Mouse (Mus musculus): ENCODE measurements around the gene Plekhj1. TPM values are rescaled to one million over a fixed set of nuclear protein-coding genes. Genes with fewer than 3 reads are reported as not detected.
A peak's percentile ranks its signal among the peaks of the same experiment; 100 is the strongest.

Plekhj1 gene
- polyA plus RNA-seq, 1 experiment from 2014 or later, result 75.4 TPM

DNA sequence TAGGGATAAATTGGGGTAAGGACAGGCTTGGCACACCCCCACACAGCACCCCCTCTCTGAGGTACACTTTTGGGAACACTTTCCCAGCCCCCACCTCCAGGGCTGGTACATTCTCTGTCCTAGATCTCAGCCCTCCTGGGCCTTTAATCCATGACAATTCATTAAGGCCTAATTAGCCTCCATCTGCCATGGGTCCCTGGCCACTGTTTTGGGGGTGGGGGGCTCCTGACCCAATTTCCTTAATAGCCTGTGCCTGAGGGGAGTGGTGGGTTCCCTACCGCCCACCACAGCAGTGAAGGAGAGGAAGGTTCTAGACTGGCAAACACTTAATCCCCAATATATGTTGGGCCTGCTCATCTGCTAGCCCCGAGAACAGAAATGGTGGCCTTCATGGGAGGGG lies 43.3 kb upstream of the Plekhj1 start:
- no peak overlapping the region for H3K4me2 ChIP-seq (ENCODE audit: low read length)
- no peaks in the 10 kb centered on the region for H3K9me3 ChIP-seq (ENCODE audit: control insufficient read depth, low read length)
- no peaks in the 10 kb centered on the region for H3K36me3 ChIP-seq (ENCODE audit: control insufficient read depth, insufficient read depth, low read length)
- no peak for ATAC-seq (ENCODE audit: insufficient number of reproducible peaks, insufficient read depth, low FRiP score, low read depth)
- H3K27ac ChIP-seq (replicated peaks in 1 of 2; ENCODE audit: control insufficient read depth in 1 of 2, insufficient read depth in 1 of 2, low read depth in 2 of 2, low read length in 2 of 2), result no peak overlapping the region
- no peak overlapping the region for H3K4me3 ChIP-seq (ENCODE audit: control insufficient read depth in 1 of 2, insufficient read depth in 1 of 2, low read depth in 1 of 2, low read length in 2 of 2)
- peaks cover 15 to 29% of the 10 kb centered on the region in 2 experiments for H3K4me1 ChIP-seq (ENCODE audit: control insufficient read depth in 2 of 2, insufficient read depth in 2 of 2, low read length in 2 of 2)
- WGBS, result 88% methylated on average over 2 of the region's 2 CpGs
- H3K27me3 ChIP-seq (ENCODE audit: control insufficient read depth, insufficient read depth, low read length), result peaks cover 46% of the 10 kb centered on the region
- H3K9ac ChIP-seq (ENCODE audit: low read length), result no peak overlapping the region

DNA sequence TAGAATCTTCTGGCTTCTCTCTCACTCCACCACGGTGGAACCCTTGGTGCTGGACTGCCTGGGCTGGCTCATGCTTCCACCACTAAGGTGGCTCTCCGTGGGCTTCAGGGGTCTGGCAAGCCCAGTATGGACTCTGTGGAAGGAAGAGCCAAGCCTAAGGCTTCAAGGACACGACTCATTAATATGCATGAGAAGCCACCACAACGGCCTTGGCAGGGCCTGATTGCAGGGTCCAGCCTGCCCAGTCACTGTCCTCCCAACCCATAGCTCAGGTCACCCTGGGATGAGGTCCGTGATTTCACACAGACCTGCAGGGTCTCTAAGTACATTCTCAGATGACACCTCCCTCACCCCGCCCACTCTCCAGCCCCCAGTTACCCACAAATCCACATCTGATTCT lies 41.4 kb upstream of the Plekhj1 start:
- Histone ChIP-seq H3K4me1 (ENCODE audit: control insufficient read depth in 2 of 2, insufficient read depth in 2 of 2, low read length in 2 of 2) (peaks cover 20 to 36% of the 10 kb centered on the region in 2 experiments), H3K9me3 (ENCODE audit: control insufficient read depth, low read length) (0 out of 2 replicates have a peak, but pooled peaks cover 3% of the 10 kb centered on the region), H3K4me2 (ENCODE audit: low read length) (no peak overlapping the region), H3K27me3 (ENCODE audit: control insufficient read depth, insufficient read depth, low read length) (peaks cover 58% of the 10 kb centered on the region), H3K27ac (replicated peaks in 1 of 2; ENCODE audit: control insufficient read depth in 1 of 2, insufficient read depth in 1 of 2, low read depth in 2 of 2, low read length in 2 of 2) (no peak overlapping the region), H3K4me3 (ENCODE audit: control insufficient read depth in 1 of 2, insufficient read depth in 1 of 2, low read depth in 1 of 2, low read length in 2 of 2) (no peak overlapping the region), H3K36me3 (ENCODE audit: control insufficient read depth, insufficient read depth, low read length) (no peaks in the 10 kb centered on the region), H3K9ac (ENCODE audit: low read length) (no peak overlapping the region)
- ATAC-seq (ENCODE audit: insufficient number of reproducible peaks, insufficient read depth, low FRiP score, low read depth), result no peak
- WGBS, result 55% methylated on average over 6 of the region's 6 CpGs

- H3K4me3 ChIP-seq (ENCODE audit: control insufficient read depth in 1 of 2, insufficient read depth in 1 of 2, low read depth in 1 of 2, low read length in 2 of 2), result no peak overlapping the region
- H3K4me1 ChIP-seq (ENCODE audit: control insufficient read depth in 2 of 2, insufficient read depth in 2 of 2, low read length in 2 of 2), result peaks cover 21 to 28% of the 10 kb centered on the region in 2 experiments
- 0 out of 2 replicates have a peak, but pooled peaks cover 6% of the 10 kb centered on the region for H3K9me3 ChIP-seq (ENCODE audit: control insufficient read depth, low read length)
- H3K27me3 ChIP-seq (ENCODE audit: control insufficient read depth, insufficient read depth, low read length), result peaks cover 58% of the 10 kb centered on the region
- no peaks in the 10 kb centered on the region for H3K36me3 ChIP-seq (ENCODE audit: control insufficient read depth, insufficient read depth, low read length)
- 63% methylated on average over 2 of the region's 2 CpGs for WGBS
- H3K27ac ChIP-seq (replicated peaks in 1 of 2; ENCODE audit: control insufficient read depth in 1 of 2, insufficient read depth in 1 of 2, low read depth in 2 of 2, low read length in 2 of 2), result peak overlapping the region; percentile 54 to 62
- ATAC-seq (ENCODE audit: insufficient number of reproducible peaks, insufficient read depth, low FRiP score, low read depth), result no peak
- H3K9ac ChIP-seq (ENCODE audit: low read length), result 0 out of 2 replicates have a peak overlapping the region, but pooled peaks have one; percentile 0
- no peak overlapping the region for H3K4me2 ChIP-seq (ENCODE audit: low read length)
Observed at GRCm38 (mm10) chr10:80838346-80838912, 40.0 kb upstream of the Plekhj1 start.

DNA sequence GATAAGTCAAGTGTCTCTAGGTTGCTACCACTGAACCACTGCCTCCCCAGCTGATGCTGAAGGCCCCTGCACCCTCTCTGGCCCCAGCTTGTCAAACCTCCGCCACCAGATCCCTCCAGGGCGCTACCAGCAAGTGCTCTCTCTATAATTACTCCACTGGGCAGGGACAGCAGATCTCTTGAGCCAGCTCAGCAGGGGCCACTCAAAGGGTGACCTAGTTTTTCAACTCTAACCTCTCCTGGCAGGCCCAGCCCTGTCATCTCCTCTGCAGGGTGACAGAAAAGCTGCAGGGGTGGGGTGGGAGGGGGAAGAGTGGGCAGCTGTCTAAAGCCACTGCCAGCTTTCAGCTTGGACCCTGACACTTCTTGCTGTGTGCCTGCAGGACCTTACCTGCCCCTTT lies 39.4 kb upstream of the Plekhj1 start:
- H3K9me3 ChIP-seq (ENCODE audit: control insufficient read depth, low read length), result 0 out of 2 replicates have a peak, but pooled peaks cover 6% of the 10 kb centered on the region
- peak overlapping the region; percentile 9; the same call in 1 of the 2 replicates for H3K4me2 ChIP-seq (ENCODE audit: low read length)
- peak overlapping the region; percentile 54 to 62 for H3K27ac ChIP-seq (replicated peaks in 1 of 2; ENCODE audit: control insufficient read depth in 1 of 2, insufficient read depth in 1 of 2, low read depth in 2 of 2, low read length in 2 of 2)
- H3K4me1 ChIP-seq (ENCODE audit: control insufficient read depth in 2 of 2, insufficient read depth in 2 of 2, low read length in 2 of 2), result peaks cover 21 to 26% of the 10 kb centered on the region in 2 experiments
- H3K9ac ChIP-seq (ENCODE audit: low read length), result 0 out of 2 replicates have a peak overlapping the region, but pooled peaks have one; percentile 0
- ATAC-seq (ENCODE audit: insufficient number of reproducible peaks, insufficient read depth, low FRiP score, low read depth), result peak; percentile 13; the same call in 1 of the 2 replicates
- WGBS, result 13% methylated on average over 2 of the region's 2 CpGs
- peaks cover 56% of the 10 kb centered on the region for H3K27me3 ChIP-seq (ENCODE audit: control insufficient read depth, insufficient read depth, low read length)
- H3K4me3 ChIP-seq (ENCODE audit: control insufficient read depth in 1 of 2, insufficient read depth in 1 of 2, low read depth in 1 of 2, low read length in 2 of 2), result no peak overlapping the region
- H3K36me3 ChIP-seq (ENCODE audit: control insufficient read depth, insufficient read depth, low read length), result no peaks in the 10 kb centered on the region

GRCm38 (mm10) chr10:80836949-80837379 lies 38.5 kb upstream of the Plekhj1 start:
- peaks cover 21 to 26% of the 10 kb centered on the region in 2 experiments for H3K4me1 ChIP-seq (ENCODE audit: control insufficient read depth in 2 of 2, insufficient read depth in 2 of 2, low read length in 2 of 2)
- no peak overlapping the region for H3K9ac ChIP-seq (ENCODE audit: low read length)
- peak overlapping the region; percentile 28 to 54 for H3K27ac ChIP-seq (replicated peaks in 1 of 2; ENCODE audit: control insufficient read depth in 1 of 2, insufficient read depth in 1 of 2, low read depth in 2 of 2, low read length in 2 of 2)
- H3K27me3 ChIP-seq (ENCODE audit: control insufficient read depth, insufficient read depth, low read length), result peaks cover 47% of the 10 kb centered on the region
- no peak overlapping the region for H3K4me3 ChIP-seq (ENCODE audit: control insufficient read depth in 1 of 2, insufficient read depth in 1 of 2, low read depth in 1 of 2, low read length in 2 of 2)
- 0 out of 2 replicates have a peak, but pooled peaks cover 6% of the 10 kb centered on the region for H3K9me3 ChIP-seq (ENCODE audit: control insufficient read depth, low read length)
- 18% methylated on average over 7 of the region's 7 CpGs for WGBS
- H3K4me2 ChIP-seq (ENCODE audit: low read length), result no peak overlapping the region
- ATAC-seq (ENCODE audit: insufficient number of reproducible peaks, insufficient read depth, low FRiP score, low read depth), result no peak
- H3K36me3 ChIP-seq (ENCODE audit: control insufficient read depth, insufficient read depth, low read length), result no peaks in the 10 kb centered on the region

DNA sequence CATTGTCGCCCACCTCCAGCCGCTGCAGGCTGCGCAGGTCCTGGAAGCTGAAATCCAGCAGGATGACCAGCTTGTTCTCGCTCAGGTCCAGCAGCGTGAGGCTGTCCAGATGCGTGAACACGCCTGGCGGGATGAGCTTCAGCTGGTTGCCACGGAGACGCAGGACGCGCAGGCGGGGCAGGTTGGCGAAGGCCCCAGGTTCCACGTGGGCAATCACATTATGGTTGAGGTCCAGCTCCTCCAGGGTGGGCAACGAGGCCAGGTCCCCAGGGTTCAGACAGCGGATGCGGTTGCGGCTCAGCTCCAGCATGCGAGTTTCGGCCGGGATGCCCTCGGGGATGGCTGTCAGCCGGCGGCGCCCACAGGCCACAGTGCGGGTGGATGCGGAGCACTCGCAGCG lies 37.2 kb upstream of the Plekhj1 start:
- Histone ChIP-seq H3K27ac (replicated peaks in 1 of 2; ENCODE audit: control insufficient read depth in 1 of 2, insufficient read depth in 1 of 2, low read depth in 2 of 2, low read length in 2 of 2) (no peak overlapping the region), H3K27me3 (ENCODE audit: control insufficient read depth, insufficient read depth, low read length) (peaks cover 41% of the 10 kb centered on the region)
- WGBS, result 61% methylated on average over 30 of the region's 30 CpGs

GRCm38 (mm10) chr10:80832818-80833217 lies 34.4 kb upstream of the Plekhj1 start:
- no peak overlapping the region for H3K4me2 ChIP-seq (ENCODE audit: low read length)
- ATAC-seq (ENCODE audit: insufficient number of reproducible peaks, insufficient read depth, low FRiP score, low read depth), result no peak

More for the DNA sequence above, 37.2 kb upstream of the Plekhj1 start:
- Histone ChIP-seq H3K4me1 (ENCODE audit: control insufficient read depth in 2 of 2, insufficient read depth in 2 of 2, low read length in 2 of 2) (peaks cover 23 to 33% of the 10 kb centered on the region in 2 experiments), H3K4me3 (ENCODE audit: control insufficient read depth in 1 of 2, insufficient read depth in 1 of 2, low read depth in 1 of 2, low read length in 2 of 2) (no peak overlapping the region), H3K9ac (ENCODE audit: low read length) (peak overlapping the region; percentile 17; the same call in 1 of the 2 replicates), H3K9me3 (ENCODE audit: control insufficient read depth, low read length) (0 out of 2 replicates have a peak, but pooled peaks cover 6% of the 10 kb centered on the region), H3K36me3 (ENCODE audit: control insufficient read depth, insufficient read depth, low read length) (peaks cover 2% of the 10 kb centered on the region), H3K4me2 (ENCODE audit: low read length) (no peak overlapping the region)
- no peak for ATAC-seq (ENCODE audit: insufficient number of reproducible peaks, insufficient read depth, low FRiP score, low read depth)

More at GRCm38 (mm10) chr10:80832818-80833217, 34.4 kb upstream of the Plekhj1 start:
- 62% methylated on average over 7 of the region's 7 CpGs for WGBS
- Histone ChIP-seq H3K9ac (ENCODE audit: low read length) (no peak overlapping the region), H3K36me3 (ENCODE audit: control insufficient read depth, insufficient read depth, low read length) (peaks cover 26% of the 10 kb centered on the region), H3K4me1 (ENCODE audit: control insufficient read depth in 2 of 2, insufficient read depth in 2 of 2, low read length in 2 of 2) (peaks cover 20 to 41% of the 10 kb centered on the region in 2 experiments), H3K9me3 (ENCODE audit: control insufficient read depth, low read length) (0 out of 2 replicates have a peak, but pooled peaks cover 6% of the 10 kb centered on the region), H3K27me3 (ENCODE audit: control insufficient read depth, insufficient read depth, low read length) (peaks cover 41% of the 10 kb centered on the region), H3K4me3 (ENCODE audit: control insufficient read depth in 1 of 2, insufficient read depth in 1 of 2, low read depth in 1 of 2, low read length in 2 of 2) (no peak overlapping the region), H3K27ac (replicated peaks in 1 of 2; ENCODE audit: control insufficient read depth in 1 of 2, insufficient read depth in 1 of 2, low read depth in 2 of 2, low read length in 2 of 2) (no peak overlapping the region)

Data from heart, embryonic 14.5 days (tissue).